Mouse (Mus musculus) bone marrow, adult 2 months (tissue): Measurements from ENCODE around the gene Maml3.

Experiments used
- CTCF ChIP-seq: fragments of 200-500 bp; IDR thresholded peaks from 2 replicates; pipeline ENCODE4 v1.5.1; 2011; ENCODE audit warnings: low read length, control low read depth; ENCODE audit not compliant: control insufficient read depth, insufficient read depth
- POLR2A ChIP-seq: fragments of 200-500 bp; IDR thresholded peaks from 2 replicates; pipeline ENCODE4 v1.6.1; 2011; ENCODE audit warnings: low read depth, mild to moderate bottlenecking, control low read depth, low read length, borderline replicate concordance; ENCODE audit not compliant: control insufficient read depth

GRCm38 (mm10) chr3:51714469-51714868, 390.4 kb downstream of the Maml3 start:
- no peak for TF ChIP-seq CTCF
- TF ChIP-seq POLR2A = no peak
